Mouse (Mus musculus) midbrain, embryonic 12.5 days (tissue): ENCODE data around the gene Prom1. TPM values are rescaled to one million over a fixed set of nuclear protein-coding genes. Genes with fewer than 3 reads are reported as not detected.

Experiments
- ATAC-seq: fragments of 200-750 bp; cut with Nextera tagmentation; 2 replicates; pipeline ENCODE4 v1.8.0; 2017; ENCODE audit warnings: low read depth, moderate TSS enrichment, moderate library complexity; ENCODE audit not compliant: low FRiP score
- H3K27ac ChIP-seq: fragments of 300-500 bp; sonication (generic); replicated peaks from 2 replicates; pipeline ENCODE4 v1.5.1; 2016; ENCODE audit warnings: mild to moderate bottlenecking
- H3K27me3 ChIP-seq: fragments of 300-500 bp; sonication (generic); 2 replicates; pipeline ENCODE4 v1.6.1; 2016; ENCODE audit warnings: mild to moderate bottlenecking
- H3K36me3 ChIP-seq: fragments of 300-500 bp; sonication (generic); 2 replicates; pipeline ENCODE4 v1.6.1; 2016
- H3K4me1 ChIP-seq: fragments of 300-500 bp; sonication (generic); 2 replicates; pipeline ENCODE4 v1.6.1; 2016
- H3K4me2 ChIP-seq: fragments of 300-500 bp; sonication (generic); replicated peaks from 2 replicates; pipeline ENCODE4 v1.6.1; 2016; ENCODE audit warnings: mild to moderate bottlenecking, moderate library complexity
- H3K4me3 ChIP-seq: fragments of 300-500 bp; sonication (generic); 2 replicates; pipeline ENCODE4 v1.5.1; 2016; ENCODE audit warnings: mild to moderate bottlenecking
- H3K9ac ChIP-seq: fragments of 300-500 bp; sonication (generic); replicated peaks from 2 replicates; pipeline ENCODE4 v1.6.1; 2016; ENCODE audit warnings: mild to moderate bottlenecking, moderate library complexity
- H3K9me3 ChIP-seq: fragments of 300-500 bp; sonication (generic); 2 replicates; pipeline ENCODE4 v1.6.1; 2016; ENCODE audit warnings: mild to moderate bottlenecking
- WGBS: fragments of 180-500 bp; shearing (Covaris S2); methylation state at CpG from one replicate; pipeline ENCODE4 v1.1.7; 2016; 5-methylcytosine and 5-hydroxymethylcytosine counted together
- polyA plus RNA-seq: library from polyadenylated mRNA; unstranded; fragments of >200 nt; fragmentation: Nextera tagmentation; extraction: Ambion mirVana; gene quantifications from 2 replicates; pipeline ENCODE4 v1.2.1, GENCODE M21; 2016

Gene Prom1
- polyA plus RNA-seq, 1 experiment from 2014 or later = 123 TPM

- no peak for ATAC-seq
- no peak overlapping the region for H3K4me3 ChIP-seq
- WGBS = 21% methylated on average over 8 of the region's 8 CpGs
- peaks cover 23% of the 10 kb centered on the region for H3K4me1 ChIP-seq
- H3K27me3 ChIP-seq = peaks cover 4% of the 10 kb centered on the region; the same call in 1 of the 2 replicates
- H3K4me2 ChIP-seq = no peak overlapping the region
- H3K36me3 ChIP-seq = no peaks in the 10 kb centered on the region
- H3K9me3 ChIP-seq = no peaks in the 10 kb centered on the region
- no peak overlapping the region for H3K27ac ChIP-seq
- no peak overlapping the region for H3K9ac ChIP-seq
Observed at GRCm38 (mm10) chr5:44104686-44105085, 2.9 kb upstream of the Prom1 start.

DNA sequence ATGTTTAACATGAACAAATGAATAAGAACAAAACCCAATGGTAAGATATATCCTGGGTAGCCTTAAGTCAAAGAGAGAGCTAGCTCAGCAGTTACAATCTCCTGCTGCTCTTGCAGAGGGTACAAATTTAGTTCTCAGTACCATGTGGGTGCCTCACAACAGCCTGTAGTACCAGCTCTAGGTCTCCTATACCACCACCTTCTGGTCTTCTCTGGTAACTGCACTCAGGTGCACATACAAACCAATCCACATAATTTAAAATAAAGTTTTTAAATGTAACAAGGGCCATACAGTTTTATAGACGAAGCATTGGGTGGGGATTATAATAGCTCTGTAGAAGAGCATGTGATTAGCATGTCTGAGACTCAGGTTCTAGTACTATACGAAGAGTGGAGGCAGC is 2.3 kb upstream of the Prom1 start:
- no peak for ATAC-seq
- Histone ChIP-seq H3K4me3 (no peak overlapping the region), H3K4me2 (no peak overlapping the region), H3K9ac (no peak overlapping the region), H3K27ac (no peak overlapping the region), H3K4me1 (peaks cover 29% of the 10 kb centered on the region), H3K27me3 (peaks cover 4% of the 10 kb centered on the region; the same call in 1 of the 2 replicates), H3K36me3 (no peaks in the 10 kb centered on the region), H3K9me3 (no peaks in the 10 kb centered on the region)
- WGBS = 59% methylated on average over 2 of the region's 2 CpGs

DNA sequence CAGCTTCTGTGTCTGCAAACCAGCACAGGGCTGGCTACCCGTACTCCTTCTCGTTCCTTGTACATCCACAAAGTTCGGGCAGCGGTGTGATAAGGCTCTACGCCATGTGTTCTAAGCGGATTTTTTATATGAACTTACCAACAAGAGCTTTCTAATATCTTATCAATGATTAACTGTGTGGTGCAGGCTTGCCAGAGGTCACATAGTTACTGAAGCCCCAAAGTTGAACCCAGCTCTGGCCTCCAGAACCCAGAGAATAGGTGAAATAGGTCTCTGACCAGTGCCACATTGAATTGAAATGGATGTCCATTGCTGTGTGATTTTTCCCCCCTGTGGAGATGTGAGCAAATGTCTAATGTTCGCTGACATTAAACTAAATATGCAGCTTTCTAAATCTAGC is 1.3 kb upstream of the Prom1 start:
- ATAC-seq = no peak
- WGBS = 93% methylated on average over 7 of the region's 7 CpGs

GRCm38 (mm10) chr5:44100544-44101230 is 1.1 kb downstream of the Prom1 start:
- Histone ChIP-seq H3K9ac (peak overlapping the region; percentile 89), H3K9me3 (no peaks in the 10 kb centered on the region), H3K27me3 (peaks cover 4% of the 10 kb centered on the region; the same call in 1 of the 2 replicates), H3K4me3 (peak overlapping the region; percentile 74), H3K36me3 (no peaks in the 10 kb centered on the region), H3K4me2 (peak overlapping the region; percentile 83), H3K27ac (peak overlapping the region; percentile 94), H3K4me1 (peaks cover 40% of the 10 kb centered on the region)
- under 1% methylated on average over 43 of the region's 43 CpGs for WGBS
- peak; percentile 71 for ATAC-seq

More for the DNA sequence above, 1.3 kb upstream of the Prom1 start:
- H3K4me1 ChIP-seq = peaks cover 37% of the 10 kb centered on the region
- H3K9me3 ChIP-seq = no peaks in the 10 kb centered on the region
- H3K36me3 ChIP-seq = no peaks in the 10 kb centered on the region
- H3K27ac ChIP-seq = no peak overlapping the region
- H3K27me3 ChIP-seq = peaks cover 4% of the 10 kb centered on the region; the same call in 1 of the 2 replicates
- H3K4me2 ChIP-seq = no peak overlapping the region
- no peak overlapping the region for H3K4me3 ChIP-seq
- H3K9ac ChIP-seq = no peak overlapping the region

DNA sequence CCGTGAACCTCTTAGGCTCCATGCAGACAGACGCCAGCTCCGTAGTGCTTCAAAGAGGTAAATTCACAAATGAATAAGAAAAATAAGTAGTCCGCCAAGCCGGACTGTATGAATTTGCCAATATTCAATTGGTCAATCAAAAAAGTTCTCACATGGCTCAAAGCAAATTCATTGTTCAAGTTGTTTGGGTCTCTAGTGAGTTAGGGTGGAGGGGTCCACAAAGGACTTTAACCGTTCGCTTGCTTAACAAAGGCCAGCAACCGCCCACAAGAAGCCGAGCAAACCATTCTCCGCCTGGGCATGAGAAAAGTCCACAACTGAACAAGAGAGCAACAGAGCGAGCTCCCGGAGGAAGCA is 1.7 kb downstream of the Prom1 start:
- Histone ChIP-seq H3K36me3 (no peaks in the 10 kb centered on the region), H3K4me3 (peak overlapping the region; percentile 74), H3K27me3 (peaks cover 4% of the 10 kb centered on the region; the same call in 1 of the 2 replicates), H3K4me1 (peaks cover 37% of the 10 kb centered on the region), H3K9me3 (no peaks in the 10 kb centered on the region), H3K4me2 (peak overlapping the region; percentile 83), H3K9ac (peak overlapping the region; percentile 89), H3K27ac (peak overlapping the region; percentile 94)
- 3% methylated on average over 12 of the region's 12 CpGs for WGBS
- peak; percentile 32 for ATAC-seq

DNA sequence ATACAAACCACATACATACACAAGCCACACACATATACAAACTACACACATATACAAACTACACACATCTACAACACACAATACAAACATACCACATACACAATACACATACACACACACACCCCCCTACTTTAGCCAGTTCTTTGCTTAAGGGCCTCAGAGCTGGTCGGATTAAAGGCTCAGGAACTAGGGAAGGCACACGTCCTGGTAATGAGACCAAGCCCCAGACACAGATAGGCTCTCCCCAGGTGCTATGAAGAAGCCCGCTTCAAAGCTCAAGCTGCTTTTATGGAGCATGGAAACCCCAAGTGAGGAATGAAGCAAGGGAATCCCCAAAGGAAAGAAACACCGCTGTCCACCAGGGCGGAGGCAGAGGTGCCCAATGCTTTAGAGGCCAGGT is 4.8 kb downstream of the Prom1 start:
- Histone ChIP-seq H3K4me2 (no peak overlapping the region), H3K9me3 (no peaks in the 10 kb centered on the region), H3K36me3 (peaks cover 24% of the 10 kb centered on the region), H3K4me3 (no peak overlapping the region), H3K9ac (no peak overlapping the region), H3K4me1 (peaks cover 27% of the 10 kb centered on the region), H3K27me3 (no peaks in the 10 kb centered on the region), H3K27ac (no peak overlapping the region)
- WGBS = 65% methylated on average over 5 of the region's 5 CpGs
- no peak for ATAC-seq

- Histone ChIP-seq H3K27me3 (no peaks in the 10 kb centered on the region), H3K9me3 (no peaks in the 10 kb centered on the region), H3K4me2 (no peak overlapping the region), H3K4me1 (peaks cover 21% of the 10 kb centered on the region), H3K9ac (no peak overlapping the region), H3K27ac (no peak overlapping the region), H3K36me3 (peaks cover 33% of the 10 kb centered on the region), H3K4me3 (no peak overlapping the region)
- no peak for ATAC-seq
- WGBS = 91% methylated on average over 10 of the region's 10 CpGs
Observed at GRCm38 (mm10) chr5:44096106-44096505, 5.7 kb downstream of the Prom1 start.

- Histone ChIP-seq H3K9ac (no peak overlapping the region), H3K4me1 (peaks cover 21% of the 10 kb centered on the region), H3K9me3 (no peaks in the 10 kb centered on the region), H3K27ac (no peak overlapping the region), H3K4me3 (no peak overlapping the region), H3K36me3 (peaks cover 36% of the 10 kb centered on the region), H3K4me2 (no peak overlapping the region), H3K27me3 (no peaks in the 10 kb centered on the region)
- no peak for ATAC-seq
- 89% methylated on average over 7 of the region's 7 CpGs for WGBS
Observed at GRCm38 (mm10) chr5:44095697-44096096, 6.1 kb downstream of the Prom1 start.

DNA sequence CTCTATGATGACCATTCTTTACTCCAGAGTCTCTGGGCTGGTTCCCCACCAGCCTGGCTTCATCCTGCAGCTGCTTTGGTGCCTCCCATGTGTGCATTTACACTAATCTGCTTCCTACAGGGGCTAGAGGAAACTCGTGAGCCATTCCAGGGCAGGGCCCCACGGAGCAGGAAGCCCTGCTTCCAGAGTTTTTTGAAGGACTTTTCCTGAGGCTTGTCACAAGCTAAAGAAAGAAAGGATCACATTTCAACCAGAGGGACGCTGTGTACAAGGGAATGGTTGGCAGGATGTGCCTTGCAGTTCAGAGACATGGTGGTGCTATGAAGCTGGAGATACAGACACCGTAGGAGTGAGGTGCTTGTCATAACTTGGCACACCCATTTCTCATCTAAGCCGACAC is 14.8 kb downstream of the Prom1 start:
- no peak overlapping the region for H3K9ac ChIP-seq
- no peaks in the 10 kb centered on the region for H3K9me3 ChIP-seq
- H3K4me1 ChIP-seq = no peaks in the 10 kb centered on the region
- H3K27ac ChIP-seq = no peak overlapping the region
- no peak overlapping the region for H3K4me2 ChIP-seq
- H3K4me3 ChIP-seq = no peak overlapping the region
- H3K36me3 ChIP-seq = peaks cover 48% of the 10 kb centered on the region
- WGBS = 66% methylated on average over 5 of the region's 5 CpGs
- no peaks in the 10 kb centered on the region for H3K27me3 ChIP-seq
- ATAC-seq = no peak

DNA sequence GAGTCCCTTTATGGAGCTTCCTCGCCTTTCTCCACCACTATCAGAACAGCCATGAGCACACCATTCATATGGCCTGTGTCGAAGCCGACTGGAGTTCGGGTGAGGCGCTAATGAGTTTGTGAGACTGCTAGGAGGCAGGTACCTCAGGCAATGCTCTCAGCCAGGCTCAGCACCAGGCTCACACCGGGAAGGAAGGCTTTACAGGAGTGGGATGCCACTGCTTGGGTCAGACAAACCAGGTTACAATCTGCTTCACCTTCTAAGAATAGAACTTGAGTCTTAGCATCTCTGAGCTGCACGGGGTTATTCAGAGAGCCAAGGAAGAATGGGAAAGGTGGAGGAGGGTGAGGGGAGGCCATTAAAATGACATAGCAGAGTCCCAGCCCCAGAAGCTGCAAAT is 16.0 kb downstream of the Prom1 start:
- Histone ChIP-seq H3K4me1 (no peaks in the 10 kb centered on the region), H3K4me2 (no peak overlapping the region), H3K4me3 (no peak overlapping the region), H3K9me3 (no peaks in the 10 kb centered on the region), H3K36me3 (peaks cover 44% of the 10 kb centered on the region), H3K27me3 (no peaks in the 10 kb centered on the region), H3K27ac (no peak overlapping the region), H3K9ac (no peak overlapping the region)
- ATAC-seq = no peak
- 91% methylated on average over 7 of the region's 7 CpGs for WGBS

DNA sequence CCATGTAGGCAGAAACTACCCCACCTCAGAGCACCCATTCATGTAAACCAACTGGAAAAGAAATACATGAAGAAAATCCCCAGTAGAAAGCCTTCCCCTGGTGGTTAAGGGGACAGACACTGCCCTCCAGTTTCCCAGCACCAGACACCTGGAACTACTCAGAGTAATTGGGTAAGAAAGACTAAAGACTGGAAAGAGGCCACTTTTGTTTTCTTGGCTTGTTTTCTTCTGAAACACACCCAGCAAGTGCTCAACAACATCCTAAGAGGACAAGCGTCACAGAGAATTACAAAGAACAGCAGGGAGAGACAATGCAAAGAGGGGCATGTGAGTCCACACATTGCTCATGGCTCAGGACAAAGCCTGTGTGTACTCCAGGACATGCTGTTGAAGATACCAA is 20.7 kb downstream of the Prom1 start:
- no peaks in the 10 kb centered on the region for H3K9me3 ChIP-seq
- WGBS = 74% methylated on average over 1 of the region's 1 CpGs
- no peaks in the 10 kb centered on the region for H3K4me1 ChIP-seq
- no peaks in the 10 kb centered on the region for H3K27me3 ChIP-seq
- H3K27ac ChIP-seq = no peak overlapping the region
- H3K9ac ChIP-seq = no peak overlapping the region
- peaks cover 21% of the 10 kb centered on the region for H3K36me3 ChIP-seq
- H3K4me3 ChIP-seq = no peak overlapping the region
- no peak for ATAC-seq
- H3K4me2 ChIP-seq = no peak overlapping the region

DNA sequence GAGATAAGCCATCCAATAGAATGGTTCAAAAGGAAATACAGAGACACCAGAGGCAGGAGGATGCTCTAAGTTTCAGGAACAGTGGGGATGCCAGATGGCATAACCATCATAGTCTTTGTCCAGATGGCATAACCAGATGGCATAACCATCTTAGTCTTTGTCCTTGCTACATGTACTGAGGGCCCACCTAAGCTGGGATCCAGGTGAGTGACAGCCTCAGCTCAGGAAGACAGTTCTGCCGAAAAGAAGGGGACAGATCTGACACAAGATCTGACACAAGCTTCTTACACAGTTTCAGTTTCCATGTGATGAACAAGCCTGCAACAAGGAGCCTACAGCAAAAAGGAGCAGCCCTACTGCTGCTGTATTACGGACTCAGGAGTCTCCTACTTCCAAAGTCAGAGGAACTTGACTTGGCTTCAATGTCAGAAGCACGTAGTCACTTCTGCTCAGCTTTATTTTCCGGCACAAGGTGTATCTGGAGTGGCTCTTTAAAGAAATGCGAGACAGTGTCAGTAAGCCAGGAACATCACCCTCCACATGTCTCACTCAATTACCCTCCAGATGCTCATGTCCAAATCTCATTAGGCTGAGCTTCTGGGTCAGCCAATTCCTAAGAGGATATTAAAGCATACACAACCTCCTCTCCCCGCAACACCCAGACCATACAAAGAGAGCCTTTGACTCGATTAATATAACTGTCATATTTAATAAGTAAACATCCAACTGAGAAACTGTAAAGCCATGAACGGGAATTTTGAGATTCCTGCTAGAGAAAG is 21.4 kb downstream of the Prom1 start:
- no peaks in the 10 kb centered on the region for H3K27me3 ChIP-seq
- WGBS = 89% methylated on average over 8 of the region's 8 CpGs
- H3K4me1 ChIP-seq = no peaks in the 10 kb centered on the region
- peaks cover 21% of the 10 kb centered on the region for H3K36me3 ChIP-seq
- H3K9ac ChIP-seq = no peak overlapping the region
- no peak for ATAC-seq
- H3K9me3 ChIP-seq = no peaks in the 10 kb centered on the region
- H3K27ac ChIP-seq = no peak overlapping the region
- no peak overlapping the region for H3K4me2 ChIP-seq
- no peak overlapping the region for H3K4me3 ChIP-seq
